Mouse (Mus musculus) olfactory bulb, adult 2 months (tissue): ENCODE measurements at regions not wholly inside any gene's neighbourhood (a gene's known extent, or its start where the extent isn't known, plus 50 kb on each side); places are given as distances from the start of the nearest gene placed in this dataset.

Experiments used
- CTCF ChIP-seq: fragments of 200-500 bp; IDR thresholded peaks from 2 replicates; pipeline ENCODE4 v1.5.1; 2012; ENCODE audit warnings: low read depth, mild to moderate bottlenecking, low read length, moderate library complexity; ENCODE audit not compliant: insufficient read depth
- POLR2A ChIP-seq: fragments of 200-500 bp; IDR thresholded peaks from 2 replicates; pipeline ENCODE4 v1.6.1; 2012; ENCODE audit warnings: mild to moderate bottlenecking, low read depth, low read length, moderate library complexity; ENCODE audit not compliant: insufficient read depth

GRCm38 (mm10) chr7:116816494-116816893 lies 312.3 kb downstream of the Nucb2 start:
- no peak for TF ChIP-seq CTCF
- TF ChIP-seq POLR2A, result no peak
